ENCODE assay signal across 28 mouse cellular contexts in the genomic region with DNA sequence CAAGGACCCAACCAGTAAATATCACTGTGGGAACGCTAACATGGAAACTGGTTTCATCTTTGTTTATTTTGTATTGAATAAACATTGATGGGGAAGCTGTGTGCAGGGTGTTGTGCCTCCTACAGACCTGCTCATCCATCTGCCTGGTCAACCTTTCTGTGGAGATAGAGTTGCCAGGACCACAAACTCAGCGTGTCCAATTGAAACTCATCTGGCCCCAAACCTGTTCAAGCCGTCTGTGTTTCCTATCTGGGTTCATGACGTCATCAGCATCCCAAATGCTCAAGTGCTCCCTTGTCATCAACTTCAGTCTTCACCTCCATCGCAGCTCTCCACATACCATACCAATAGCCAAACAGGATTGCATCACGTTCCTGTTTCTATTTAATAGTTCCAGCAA.
A peak's percentile ranks its signal among the peaks of the same experiment; 100 is the strongest.
DNase-seq lines count a peak whose midpoint lies in the region; ATAC-seq lines count a peak whose summit lies in the region.
"Had no signal": no experiment of that assay in that cellular context is flagged by ENCODE, and none has a peak within 500 bp of the region (broad histone marks: within the 10 kb centered on the region; RNA-seq: fewer than 3 reads in every experiment).

No protein-coding gene starts in this region.

- DNase-seq in heart, adult 18-20 months = peak; percentile 4 to 5
- DNase-seq in heart, adult 11 months = no peak
- peak; percentile 28 for DNase-seq in heart, postnatal 4 days
- peak; percentile 32 for DNase-seq in layer of hippocampus, adult 9-10 months (ENCODE audit: low spot score)
- no peak for DNase-seq in spleen, adult 12 weeks (ENCODE audit: low spot score)
- DNase-seq in lung, adult 18-20 months = no peak
- DNase-seq in forebrain, embryonic 10.5 days (ENCODE audit: extremely low spot score, low spot score) = no peak
- DNase-seq: adrenal gland, postnatal 10 days; cerebellum, adult 9-10 months; cerebellum, postnatal 36 days; gastrocnemius, postnatal 14 days; kidney, adult 8-10 months; kidney, postnatal 4 days; liver had no signal

- peaks cover 3 to 8% of the 10 kb centered on the region in 2 experiments; a peak in 3 of 4 replicates for H3K4me1 ChIP-seq in heart, embryonic 14.5 days (ENCODE audit: control insufficient read depth in 2 of 2, insufficient read depth in 2 of 2, low read length in 2 of 2)
- peaks cover 6% of the 10 kb centered on the region; the same call in 1 of the 2 replicates for H3K4me1 ChIP-seq in forebrain, embryonic 10.5 days
- H3K4me1 ChIP-seq: hindbrain, embryonic 13.5 days; liver, embryonic 15.5 days; lung, embryonic 15.5 days; neural tube, embryonic 13.5 days had no signal

- H3K27me3 ChIP-seq in heart, embryonic 14.5 days (ENCODE audit: control insufficient read depth, insufficient read depth, low read length) = no peaks in the 10 kb centered on the region
- H3K27me3 ChIP-seq in forebrain, embryonic 10.5 days (ENCODE audit: poor library complexity, severe bottlenecking) = no peaks in the 10 kb centered on the region
- H3K27me3 ChIP-seq: hindbrain, embryonic 13.5 days; liver, embryonic 15.5 days; lung, embryonic 15.5 days; neural tube, embryonic 13.5 days; Patski had no signal

- H3K9ac ChIP-seq in heart, embryonic 14.5 days (ENCODE audit: low read length) = no peak overlapping the region
- H3K9ac ChIP-seq: hindbrain, embryonic 13.5 days; liver, embryonic 15.5 days; lung, embryonic 15.5 days; neural tube, embryonic 13.5 days had no signal

- H3K4me3 ChIP-seq in heart, embryonic 14.5 days (ENCODE audit: control insufficient read depth in 1 of 2, insufficient read depth in 1 of 2, low read depth in 1 of 2, low read length in 2 of 2) = no peak overlapping the region
- no peak overlapping the region for H3K4me3 ChIP-seq in forebrain, embryonic 10.5 days
- H3K4me3 ChIP-seq: heart, adult 2 months; hindbrain, embryonic 13.5 days; liver, embryonic 15.5 days; lung, embryonic 15.5 days; midbrain, embryonic 10.5 days; myocyte; neural tube, embryonic 13.5 days had no signal

- peak; percentile 56; the same call in 1 of the 2 replicates for ATAC-seq in heart, embryonic 14.5 days (ENCODE audit: insufficient number of reproducible peaks, insufficient read depth, low FRiP score, low read depth)
- ATAC-seq: forebrain, embryonic 14.5 days; intestine, embryonic 16.5 days; midbrain, embryonic 16.5 days; Patski had no signal

- no peaks in the 10 kb centered on the region for H3K9me3 ChIP-seq in heart, embryonic 14.5 days (ENCODE audit: control insufficient read depth, low read length)
- H3K9me3 ChIP-seq in forebrain, embryonic 10.5 days = peaks cover 7% of the 10 kb centered on the region
- H3K9me3 ChIP-seq: liver, embryonic 15.5 days; lung, embryonic 15.5 days; neural tube, embryonic 13.5 days had no signal

- 41% methylated on average over 6 of the region's 6 CpGs for WGBS in heart, embryonic 14.5 days
- WGBS in forebrain, embryonic 10.5 days = 90% methylated on average over 6 of the region's 6 CpGs

- H3K36me3 ChIP-seq in heart, embryonic 14.5 days (ENCODE audit: control insufficient read depth, insufficient read depth, low read length) = no peaks in the 10 kb centered on the region
- H3K36me3 ChIP-seq in forebrain, embryonic 10.5 days (replicated peaks) = no peaks in the 10 kb centered on the region
- H3K36me3 ChIP-seq: G1E; hindbrain, embryonic 13.5 days; liver, embryonic 15.5 days; lung, embryonic 15.5 days; midbrain, embryonic 10.5 days; neural tube, embryonic 13.5 days had no signal

- H3K4me2 ChIP-seq in heart, embryonic 14.5 days (ENCODE audit: low read length) = peak overlapping the region; percentile 9; the same call in 1 of the 2 replicates
- H3K4me2 ChIP-seq: hindbrain, embryonic 13.5 days; liver, embryonic 15.5 days; lung, embryonic 15.5 days; neural tube, embryonic 13.5 days had no signal

- peak overlapping the region; percentile 40 to 64; a peak in 2 of 4 replicates for H3K27ac ChIP-seq in heart, embryonic 14.5 days (replicated peaks in 1 of 2; ENCODE audit: control insufficient read depth in 1 of 2, insufficient read depth in 1 of 2, low read depth in 2 of 2, low read length in 2 of 2)
- no peak overlapping the region for H3K27ac ChIP-seq in forebrain, embryonic 10.5 days
- H3K27ac ChIP-seq: heart, adult 2 months; hindbrain, embryonic 13.5 days; kidney, postnatal 0 days; liver, embryonic 15.5 days; lung, embryonic 15.5 days; midbrain, embryonic 10.5 days; neural tube, embryonic 13.5 days had no signal

Comparison
In these comparisons a context has a peak if more than half of its experiments do, and no peak if none do; other contexts are left out.
1. DNase-seq: peak in heart, adult 18-20 months (2 of 2), heart, postnatal 4 days (single experiment) and layer of hippocampus, adult 9-10 months (single experiment); none in heart, adult 11 months (single experiment), spleen, adult 12 weeks (single experiment), lung, adult 18-20 months (0 of 2) and forebrain, embryonic 10.5 days (single experiment).